Mouse (Mus musculus): Measurements from ENCODE around the gene D2hgdh.

GRCm38 (mm10) chr1:93825771-93826539, 1.2 kb downstream of the D2hgdh start:
- TF ChIP-seq POLR2A (IDR thresholded peaks at IDR 0.05; ENCODE audit: extremely low read depth, insufficient read depth, low read length) (no peak), CTCF (IDR thresholded peaks at IDR 0.05; ENCODE audit: low read depth, low read length) (no peak)

All from liver, adult 2 months (tissue).